Mouse (Mus musculus) MEL (cell line): ENCODE measurements at regions not wholly inside any gene's neighbourhood (a gene's known extent, or its start where the extent isn't known, plus 50 kb on each side); places are given as distances from the start of the nearest gene placed in this dataset.

Source experiments
- DNase-seq: peaks from one replicate; pipeline ENCODE4 v3.0.0; 2011; ENCODE audit warnings: low read depth, low spot score
- H3K27ac ChIP-seq: 2 replicates; pipeline ENCODE4 v1.5.1; 2012; ENCODE audit warnings: low read depth, mild to moderate bottlenecking, control low read depth, low read length, moderate library complexity; ENCODE audit not compliant: control insufficient read depth
- H3K27me3 ChIP-seq, 2 experiments: fragments of 150-350 bp in 1 of 2; sonication (generic) in 1 of 2; 2 replicates each; pipeline ENCODE4 v1.6.1; 2012; ENCODE audit warnings: low read length in 2 of 2, mild to moderate bottlenecking in 2 of 2, improper control_type of control experiment in 1 of 2, moderate library complexity in 1 of 2; ENCODE audit not compliant: insufficient read depth in 2 of 2, control insufficient read depth in 1 of 2
- H3K36me3 ChIP-seq, 2 experiments: 2 replicates each; pipeline ENCODE4 v1.6.1; 2012 to 2014; ENCODE audit warnings: low read length in 2 of 2, improper control_type of control experiment in 1 of 2, inconsistent platforms in 1 of 2, mild to moderate bottlenecking in 1 of 2; ENCODE audit not compliant: insufficient read depth in 2 of 2, control insufficient read depth in 1 of 2
- H3K4me1 ChIP-seq, 2 experiments: fragments of 150-350 bp in 1 of 2; sonication (generic) in 1 of 2; 2 replicates each; pipeline ENCODE4 v1.6.1; 2012; ENCODE audit warnings: low read length in 2 of 2, improper control_type of control experiment in 1 of 2, mild to moderate bottlenecking in 1 of 2; ENCODE audit not compliant: insufficient read depth in 2 of 2, control insufficient read depth in 1 of 2
- H3K4me3 ChIP-seq, 2 experiments: fragments of 150-350 bp in 1 of 2; sonication (generic) in 1 of 2; 2 replicates each; pipeline ENCODE4 v1.5.1; 2012; ENCODE audit warnings: low read depth in 2 of 2, low read length in 2 of 2, mild to moderate bottlenecking in 2 of 2, moderate library complexity in 2 of 2, control low read depth in 1 of 2, improper control_type of control experiment in 1 of 2; ENCODE audit not compliant: control insufficient read depth in 1 of 2, insufficient read depth in 1 of 2
- H3K79me2 ChIP-seq: 2 replicates; pipeline ENCODE4 v1.6.1; 2012; ENCODE audit warnings: mild to moderate bottlenecking, low read length, moderate library complexity; ENCODE audit not compliant: control insufficient read depth, poor library complexity, insufficient read depth
- H3K9ac ChIP-seq: 2 replicates; pipeline ENCODE4 v1.6.1; 2012; ENCODE audit warnings: low read depth, mild to moderate bottlenecking, control low read depth, low read length, moderate library complexity; ENCODE audit not compliant: control insufficient read depth, poor library complexity, severe bottlenecking
- H3K9me3 ChIP-seq: fragments of 150-350 bp; sonication (generic); replicated peaks from 2 replicates; pipeline ENCODE4 v1.6.1; 2012; ENCODE audit warnings: mild to moderate bottlenecking, low read length, improper control_type of control experiment, moderate library complexity; ENCODE audit not compliant: insufficient read depth
- BHLHE40 ChIP-seq: IDR thresholded peaks from 2 replicates; pipeline ENCODE4 v1.6.1; 2012; ENCODE audit warnings: low read depth, mild to moderate bottlenecking, inconsistent platforms, low read length, improper control_type of control experiment, borderline replicate concordance
- CHD2 ChIP-seq: IDR thresholded peaks from 2 replicates; pipeline ENCODE4 v1.6.1; 2011; ENCODE audit warnings: low read length, improper control_type of control experiment
- CTCF ChIP-seq, 3 experiments: IDR thresholded peaks in 2 of 3; conservative IDR thresholded peaks in 1 of 3; 2 replicates each; pipeline ENCODE4 v1.5.1; 2011 to 2012; ENCODE audit warnings: low read length in 3 of 3, low read depth in 2 of 3, mild to moderate bottlenecking in 2 of 3, improper control_type of control experiment in 1 of 3, inconsistent platforms in 1 of 3, mixed read lengths in 1 of 3, moderate library complexity in 1 of 3; ENCODE audit not compliant: control insufficient read depth in 1 of 3, insufficient read depth in 1 of 3, poor library complexity in 1 of 3, severe bottlenecking in 1 of 3
- E2F4 ChIP-seq: IDR thresholded peaks from 2 replicates; pipeline ENCODE4 v1.6.1; 2011; ENCODE audit warnings: low read depth, low read length, improper control_type of control experiment, borderline replicate concordance
- ELF1 ChIP-seq: IDR thresholded peaks from 2 replicates; pipeline ENCODE4 v1.6.1; 2014; ENCODE audit warnings: low read depth, mild to moderate bottlenecking, inconsistent platforms, low read length, improper control_type of control experiment, moderate library complexity
- GABPA ChIP-seq: IDR thresholded peaks from 2 replicates; pipeline ENCODE4 v1.6.1; 2012; ENCODE audit warnings: low read depth, mild to moderate bottlenecking, inconsistent platforms, low read length, improper control_type of control experiment, moderate library complexity
- HCFC1 ChIP-seq: IDR thresholded peaks from 2 replicates; pipeline ENCODE4 v1.6.1; 2012; ENCODE audit warnings: low read depth, mild to moderate bottlenecking, inconsistent platforms, low read length, improper control_type of control experiment, moderate library complexity
- MAZ ChIP-seq: IDR thresholded peaks from 2 replicates; pipeline ENCODE4 v1.6.1; 2012; ENCODE audit warnings: low read depth, mild to moderate bottlenecking, inconsistent platforms, low read length, improper control_type of control experiment
- MEF2A ChIP-seq: IDR thresholded peaks from 2 replicates; pipeline ENCODE4 v1.6.1; 2014; ENCODE audit warnings: low read depth, mild to moderate bottlenecking, inconsistent platforms, low read length, improper control_type of control experiment; ENCODE audit not compliant: poor library complexity, insufficient replicate concordance, severe bottlenecking; ENCODE audit errors: extremely low read depth
- MXI1 ChIP-seq: IDR thresholded peaks from 2 replicates; pipeline ENCODE4 v1.6.1; 2011; ENCODE audit warnings: mild to moderate bottlenecking, low read depth, low read length, improper control_type of control experiment
- MYB ChIP-seq: IDR thresholded peaks from 2 replicates; pipeline ENCODE4 v1.6.1; 2011; ENCODE audit warnings: mild to moderate bottlenecking, low read depth, low read length, improper control_type of control experiment
- NELFE ChIP-seq: IDR thresholded peaks from 2 replicates; pipeline ENCODE4 v1.6.1; 2011; ENCODE audit warnings: low read depth, low read length, improper control_type of control experiment
- NRF1 ChIP-seq: IDR thresholded peaks from 2 replicates; pipeline ENCODE4 v1.6.1; 2014; ENCODE audit warnings: low read depth, mild to moderate bottlenecking, inconsistent platforms, low read length, improper control_type of control experiment, moderate library complexity; ENCODE audit not compliant: poor library complexity, insufficient read depth, severe bottlenecking
- POLR2A ChIP-seq, 2 experiments: IDR thresholded peaks; 2 replicates each; pipeline ENCODE4 v1.6.1; 2011 to 2012; ENCODE audit warnings: low read length in 2 of 2, mild to moderate bottlenecking in 2 of 2, control low read depth in 1 of 2, improper control_type of control experiment in 1 of 2, low read depth in 1 of 2, moderate library complexity in 1 of 2; ENCODE audit not compliant: control insufficient read depth in 1 of 2, insufficient read depth in 1 of 2, poor library complexity in 1 of 2
- RAD21 ChIP-seq: IDR thresholded peaks from 2 replicates; pipeline ENCODE4 v1.6.1; 2011; ENCODE audit warnings: mild to moderate bottlenecking, low read depth, low read length, improper control_type of control experiment
- RCOR1 ChIP-seq: IDR thresholded peaks from 2 replicates; pipeline ENCODE4 v1.6.1; 2012; ENCODE audit warnings: low read depth, mild to moderate bottlenecking, inconsistent platforms, low read length, improper control_type of control experiment
- SIN3A ChIP-seq: IDR thresholded peaks from 2 replicates; pipeline ENCODE4 v1.6.1; 2012; ENCODE audit warnings: low read length, improper control_type of control experiment, inconsistent platforms
- SMC3 ChIP-seq: IDR thresholded peaks from 2 replicates; pipeline ENCODE4 v1.6.1; 2011; ENCODE audit warnings: low read depth, low read length, improper control_type of control experiment
- TBP ChIP-seq: IDR thresholded peaks from 2 replicates; pipeline ENCODE4 v1.8.0; 2011; ENCODE audit warnings: low read depth, low read length, improper control_type of control experiment
- UBTF ChIP-seq: IDR thresholded peaks from 2 replicates; pipeline ENCODE4 v1.6.1; 2012; ENCODE audit warnings: low read depth, mild to moderate bottlenecking, inconsistent platforms, low read length, improper control_type of control experiment, moderate library complexity, borderline replicate concordance; ENCODE audit not compliant: insufficient read depth
- USF1 ChIP-seq: IDR thresholded peaks from 2 replicates; pipeline ENCODE4 v1.6.1; 2014; ENCODE audit warnings: low read depth, mild to moderate bottlenecking, inconsistent platforms, low read length, improper control_type of control experiment, moderate library complexity
- ZC3H11A ChIP-seq: IDR thresholded peaks from 2 replicates; pipeline ENCODE4 v1.6.1; 2012; ENCODE audit warnings: low read depth, mild to moderate bottlenecking, inconsistent platforms, low read length, improper control_type of control experiment
- ZMIZ1 ChIP-seq: IDR thresholded peaks from 2 replicates; pipeline ENCODE4 v1.6.1; 2012; ENCODE audit warnings: low read depth, mild to moderate bottlenecking, inconsistent platforms, low read length, improper control_type of control experiment, moderate library complexity

DNA sequence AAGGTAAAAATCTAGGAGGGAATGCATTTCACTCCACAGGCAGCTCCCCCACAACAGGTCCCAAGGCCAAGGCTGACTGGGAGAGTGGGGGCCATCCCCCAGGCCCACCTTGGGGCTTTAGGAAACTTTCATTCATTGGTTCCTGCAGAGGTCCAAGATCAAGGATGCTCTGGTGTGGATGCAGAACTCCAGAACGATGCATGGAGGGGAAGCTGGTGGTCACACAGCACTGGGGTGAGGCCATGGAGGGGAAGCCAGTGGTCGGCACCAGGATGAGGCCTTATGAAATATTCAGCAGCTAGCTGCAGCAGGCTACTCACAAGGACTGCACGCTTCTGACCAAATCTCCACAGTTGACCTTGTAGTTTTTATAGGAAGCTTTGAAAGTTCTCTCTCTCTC, 279.7 kb downstream of the Cdh26 start:
- Histone ChIP-seq H3K79me2 (no peaks in the 10 kb centered on the region), H3K9me3 (no peaks in the 10 kb centered on the region), H3K27ac (no peak overlapping the region), H3K27me3 (no peaks in the 10 kb centered on the region), H3K36me3 (no peaks in the 10 kb centered on the region), H3K4me3 (no peak overlapping the region), H3K4me1 (no peaks in the 10 kb centered on the region), H3K9ac (no peak overlapping the region)
- DNase-seq: no peak
- TF ChIP-seq ELF1 (no peak), BHLHE40 (no peak), SIN3A (no peak), RAD21 (no peak), MYB (no peak), SMC3 (no peak), HCFC1 (no peak), GABPA (no peak), USF1 (no peak), POLR2A (IDR thresholded peaks at IDR 0.05; ENCODE audit: control insufficient read depth in 1 of 2, insufficient read depth in 1 of 2, low read depth in 1 of 2, low read length in 2 of 2, poor library complexity in 1 of 2) (no peak)

- no peaks in the 10 kb centered on the region for H3K36me3 ChIP-seq
Measured at GRCm38 (mm10) chr2:178711587-178712080, 281.3 kb downstream of the Cdh26 start.

DNA sequence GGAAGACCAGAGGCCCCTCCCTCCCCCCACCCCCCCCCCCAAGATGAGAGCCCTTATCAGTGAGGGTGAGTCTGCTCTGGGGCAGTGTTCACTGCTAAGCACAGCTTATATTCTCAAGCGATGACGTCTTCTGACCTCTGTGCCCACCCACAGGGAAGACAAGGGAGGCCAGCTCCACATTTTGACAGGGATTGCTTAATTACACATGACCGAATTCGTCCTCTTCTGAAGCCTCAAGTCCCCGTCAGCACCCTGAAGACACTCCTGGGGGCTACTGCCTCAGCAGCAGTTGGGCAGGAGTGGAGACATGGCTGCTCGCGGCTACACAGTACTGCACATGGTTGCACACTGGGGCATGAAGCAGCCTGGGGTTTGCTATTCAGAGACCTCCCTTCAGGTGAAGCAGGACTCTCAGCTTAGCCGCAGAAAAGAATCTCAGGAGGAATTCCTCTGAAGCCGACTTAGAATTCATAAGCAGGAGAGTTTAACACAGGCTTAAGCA, 282.1 kb downstream of the Cdh26 start:
- no peak overlapping the region for H3K4me3 ChIP-seq
- H3K27me3 ChIP-seq: no peaks in the 10 kb centered on the region
- no peak overlapping the region for H3K27ac ChIP-seq
- H3K4me1 ChIP-seq: no peaks in the 10 kb centered on the region
- H3K79me2 ChIP-seq: no peaks in the 10 kb centered on the region
- DNase-seq: no peak
- H3K9ac ChIP-seq: no peak overlapping the region
- no peaks in the 10 kb centered on the region for H3K36me3 ChIP-seq
- TF ChIP-seq MEF2A: no peak
- TF ChIP-seq TBP: no peak
- no peak for TF ChIP-seq MAZ
- no peak for TF ChIP-seq E2F4
- no peak for TF ChIP-seq RAD21
- no peak for TF ChIP-seq ELF1
- TF ChIP-seq MXI1: no peak
- TF ChIP-seq NELFE: no peak
- TF ChIP-seq NRF1: no peak
- TF ChIP-seq POLR2A (IDR thresholded peaks at IDR 0.05; ENCODE audit: control insufficient read depth in 1 of 2, insufficient read depth in 1 of 2, low read depth in 1 of 2, low read length in 2 of 2, poor library complexity in 1 of 2): no peak
- TF ChIP-seq ZC3H11A: no peak
- TF ChIP-seq, all 39 proteins: peak for 0
- H3K9me3 ChIP-seq: no peaks in the 10 kb centered on the region

More at GRCm38 (mm10) chr2:178711587-178712080, 281.3 kb downstream of the Cdh26 start:
- Histone ChIP-seq H3K9me3 (no peaks in the 10 kb centered on the region), H3K4me1 (no peaks in the 10 kb centered on the region), H3K4me3 (no peak overlapping the region), H3K9ac (no peak overlapping the region), H3K27ac (no peak overlapping the region), H3K79me2 (no peaks in the 10 kb centered on the region), H3K27me3 (no peaks in the 10 kb centered on the region)
- no peak for DNase-seq
- TF ChIP-seq CHD2 (no peak), RCOR1 (no peak), MXI1 (no peak), CTCF (IDR thresholded peaks at IDR 0.05 in 2 of 3, conservative IDR thresholded peaks at IDR 0.05 in 1 of 3; ENCODE audit: control insufficient read depth in 1 of 3, insufficient read depth in 1 of 3, low read depth in 2 of 3, low read length in 3 of 3, poor library complexity in 1 of 3, severe bottlenecking in 1 of 3) (no peak), UBTF (no peak), ZC3H11A (no peak), ZMIZ1 (no peak)
